Mouse (Mus musculus): ENCODE data around the gene Tmem206.

Gene Tmem206

GRCm38 (mm10) chr1:191350355-191350754, 24.6 kb downstream of the Tmem206 start:
- no peak for DNase-seq (ENCODE audit: low spot score in 2 of 2)

GRCm38 (mm10) chr1:191352786-191353488, 27.2 kb downstream of the Tmem206 start:
- DNase-seq (ENCODE audit: low spot score in 2 of 2), result peak in 1 of 2 experiments; percentile 78

GRCm38 (mm10) chr1:191353836-191354235, 28.1 kb downstream of the Tmem206 start:
- no peak for DNase-seq (ENCODE audit: low spot score in 2 of 2)

GRCm38 (mm10) chr1:191356936-191357335, 31.2 kb downstream of the Tmem206 start:
- DNase-seq (ENCODE audit: low spot score in 2 of 2), result no peak

- DNase-seq (ENCODE audit: low spot score in 2 of 2), result no peak
Measured at GRCm38 (mm10) chr1:191359478-191359877, 33.8 kb downstream of the Tmem206 start.

- DNase-seq (ENCODE audit: low spot score in 2 of 2), result no peak
Measured at GRCm38 (mm10) chr1:191362412-191362811, 36.7 kb downstream of the Tmem206 start.

GRCm38 (mm10) chr1:191364477-191364876, 38.8 kb downstream of the Tmem206 start:
- DNase-seq (ENCODE audit: low spot score in 2 of 2), result no peak

- DNase-seq (ENCODE audit: low spot score in 2 of 2), result no peak
Measured at GRCm38 (mm10) chr1:191368193-191368592, 42.5 kb downstream of the Tmem206 start.

- DNase-seq (ENCODE audit: low spot score in 2 of 2), result no peak
Measured at GRCm38 (mm10) chr1:191369140-191369539, 43.4 kb downstream of the Tmem206 start.

GRCm38 (mm10) chr1:191374993-191375643, 49.4 kb downstream of the Tmem206 start:
- DNase-seq (ENCODE audit: low spot score in 2 of 2), result no peak

GRCm38 (mm10) chr1:191375644-191375998, 49.9 kb downstream of the Tmem206 start:
- DNase-seq (ENCODE audit: low spot score in 2 of 2), result no peak

GRCm38 (mm10) chr1:191378080-191378479, 52.4 kb downstream of the Tmem206 start:
- DNase-seq (ENCODE audit: low spot score in 2 of 2), result no peak

- no peak for DNase-seq (ENCODE audit: low spot score in 2 of 2)
Measured at GRCm38 (mm10) chr1:191380843-191381242, 55.1 kb downstream of the Tmem206 start.

GRCm38 (mm10) chr1:191381955-191382736, 56.4 kb downstream of the Tmem206 start:
- no peak for DNase-seq (ENCODE audit: low spot score in 2 of 2)

- DNase-seq (ENCODE audit: low spot score in 2 of 2), result no peak
Measured at GRCm38 (mm10) chr1:191384786-191385430, 59.2 kb downstream of the Tmem206 start.

- peak in 1 of 2 experiments; percentile 51 for DNase-seq (ENCODE audit: low spot score in 2 of 2)
Measured at GRCm38 (mm10) chr1:191391311-191391710, 65.6 kb downstream of the Tmem206 start.

GRCm38 (mm10) chr1:191393536-191393935, 67.8 kb downstream of the Tmem206 start:
- DNase-seq (ENCODE audit: low spot score in 2 of 2), result no peak

- DNase-seq (ENCODE audit: low spot score in 2 of 2), result no peak
Measured at GRCm38 (mm10) chr1:191394126-191394525, 68.4 kb downstream of the Tmem206 start.

GRCm38 (mm10) chr1:191395200-191395599, 69.5 kb downstream of the Tmem206 start:
- no peak for DNase-seq (ENCODE audit: low spot score in 2 of 2)

- DNase-seq (ENCODE audit: low spot score in 2 of 2), result peak; percentile 75 to 77
Measured at GRCm38 (mm10) chr1:191395871-191396433, 70.2 kb downstream of the Tmem206 start.

- peak in 1 of 2 experiments; percentile 78 for DNase-seq (ENCODE audit: low spot score in 2 of 2)
Measured at GRCm38 (mm10) chr1:191396446-191396845, 70.7 kb downstream of the Tmem206 start.

All from spleen, postnatal 10 days (tissue).